Mouse (Mus musculus) cerebellum, adult 11-12 months (tissue): ENCODE data around the gene Eml2.

Experiments used
- DNase-seq: peaks from one replicate; pipeline ENCODE4 v3.0.0; 2022

Gene Eml2

DNA sequence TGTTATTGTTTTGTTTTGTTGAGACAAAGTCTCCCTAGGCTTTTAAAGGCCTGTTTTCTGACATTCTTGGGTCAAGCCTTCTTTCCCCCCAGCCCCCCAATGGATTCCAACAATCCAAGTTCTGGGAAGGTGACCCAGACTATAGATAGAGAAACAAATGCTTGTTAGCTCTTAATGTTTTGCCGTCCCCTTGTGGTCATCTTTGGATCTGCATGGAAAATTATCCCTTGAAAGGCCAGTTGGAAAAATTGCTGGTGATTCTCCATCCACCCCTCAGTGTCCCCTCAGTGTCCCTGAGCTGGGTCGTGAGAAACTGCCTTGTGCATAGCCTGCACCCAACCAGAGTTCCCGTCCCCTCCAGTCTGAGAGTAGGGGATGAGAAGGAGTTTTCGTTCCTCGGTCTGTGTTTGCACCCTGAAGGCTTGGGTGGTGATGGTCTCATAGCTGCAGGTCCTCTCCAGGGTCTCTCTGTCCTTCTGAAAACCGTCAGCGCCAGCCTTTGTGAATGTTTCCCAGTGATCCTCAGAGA, 32.8 kb downstream of the Eml2 start:
- no peak for DNase-seq

DNA sequence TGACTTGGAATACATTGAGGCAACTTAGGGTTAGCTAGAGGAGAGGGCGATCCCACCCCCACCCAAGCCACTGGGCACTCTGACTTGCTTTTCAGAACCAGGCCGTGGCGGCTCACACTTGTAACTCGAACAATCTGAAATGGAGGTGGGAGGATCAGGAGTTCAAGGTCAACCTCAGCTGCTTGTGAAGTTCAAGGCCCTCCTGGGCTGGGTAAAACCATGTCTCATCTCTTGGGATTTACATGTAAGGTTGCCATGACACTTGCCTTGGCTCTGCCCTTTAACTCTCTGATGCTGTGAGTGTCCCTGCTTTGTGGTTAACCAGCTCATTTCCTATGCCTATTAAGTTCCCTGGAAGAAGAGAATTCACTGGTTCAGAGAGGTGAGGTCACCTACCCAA, 33.3 kb downstream of the Eml2 start:
- no peak for DNase-seq

DNA sequence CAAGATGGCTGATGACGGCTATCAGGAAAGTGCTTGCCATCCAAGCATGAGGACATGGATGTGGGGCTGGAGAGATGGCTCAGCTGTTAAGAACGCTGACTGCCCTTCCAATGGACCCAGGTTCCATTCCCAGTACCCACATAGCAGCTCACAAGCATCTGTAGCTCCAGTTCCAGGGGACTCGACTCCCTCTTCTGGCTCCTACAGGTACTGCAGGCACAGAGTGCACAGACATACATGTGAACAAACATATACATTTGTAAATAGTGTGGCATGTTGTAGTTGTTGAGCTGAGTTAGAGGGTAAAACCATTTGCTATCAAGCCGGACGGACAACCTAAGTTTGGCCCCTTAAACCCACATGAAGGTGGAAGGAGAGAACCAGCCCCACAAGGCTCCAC, 33.8 kb downstream of the Eml2 start:
- no peak for DNase-seq

DNA sequence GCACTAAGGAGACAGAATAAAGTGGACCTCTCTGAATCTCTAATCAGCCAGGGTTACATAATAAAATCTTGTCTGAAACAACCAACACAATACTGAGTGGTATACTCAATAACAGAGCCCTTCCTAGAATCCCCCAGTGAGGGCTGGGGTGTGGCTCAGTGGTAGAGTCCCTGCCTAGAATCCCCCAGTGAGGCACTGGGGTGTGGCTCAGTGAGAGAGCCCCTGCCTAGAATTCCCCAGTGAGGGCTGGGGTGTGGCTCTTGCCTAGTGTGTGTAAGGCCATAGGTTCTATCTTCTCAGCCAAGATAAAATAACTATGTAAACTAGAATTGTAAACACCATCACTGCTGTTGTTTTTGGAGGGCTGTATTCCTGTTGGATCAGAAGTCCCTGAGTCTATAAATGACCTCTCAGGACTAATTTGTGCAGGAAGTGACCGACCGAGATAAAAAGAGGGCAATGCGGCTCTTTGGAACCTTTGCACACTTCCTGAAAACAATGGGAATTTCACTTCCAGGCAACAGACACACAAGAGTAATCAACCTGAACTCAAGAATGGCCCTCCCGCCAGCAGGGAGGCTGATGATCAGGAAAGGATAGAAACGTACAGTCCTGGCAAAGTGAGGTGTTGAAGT, 34.9 kb downstream of the Eml2 start:
- DNase-seq, result no peak

DNA sequence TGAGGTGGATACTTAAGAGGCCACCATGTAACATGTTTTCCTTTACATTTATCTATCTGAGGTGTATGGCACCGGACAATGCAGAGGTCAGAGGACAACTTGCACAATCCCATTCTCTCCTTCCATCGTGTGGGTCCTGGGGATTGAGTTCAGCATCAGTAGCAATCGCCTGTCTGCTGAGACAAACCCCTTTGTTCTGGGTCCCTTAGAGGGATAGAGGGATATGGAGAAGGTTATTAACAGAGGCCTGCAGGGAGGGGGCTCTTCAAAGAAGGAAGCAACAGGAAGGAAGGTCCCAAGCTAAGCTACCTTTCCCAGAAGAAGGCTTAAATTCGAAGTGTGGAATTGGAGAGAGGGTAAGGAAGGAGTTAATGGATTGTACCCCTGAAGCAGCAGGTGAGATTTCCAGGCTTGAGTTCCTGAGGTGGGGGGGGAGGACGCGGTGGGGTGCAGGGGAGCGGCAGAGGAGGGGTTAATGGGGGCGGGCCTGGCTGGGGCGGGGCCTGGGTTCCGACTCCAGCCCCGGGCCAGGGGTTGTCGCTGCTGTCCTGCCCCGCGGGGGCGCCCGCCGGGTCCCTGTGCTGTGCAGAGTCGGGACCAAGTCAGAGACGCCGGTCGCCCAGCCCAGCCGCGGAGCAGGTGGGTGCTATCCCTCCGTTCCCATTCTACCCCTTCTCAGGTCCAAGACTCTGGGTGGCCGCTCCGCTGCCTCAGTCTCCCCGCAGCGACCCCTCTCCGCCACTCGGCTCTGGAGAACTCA, 36.0 kb downstream of the Eml2 start, which contains the start of gene Gpr4:
TSS of gene Gpr4 (plus strand) at position 543 of the 760 bp plus-strand sequence.
- no peak for DNase-seq

DNA sequence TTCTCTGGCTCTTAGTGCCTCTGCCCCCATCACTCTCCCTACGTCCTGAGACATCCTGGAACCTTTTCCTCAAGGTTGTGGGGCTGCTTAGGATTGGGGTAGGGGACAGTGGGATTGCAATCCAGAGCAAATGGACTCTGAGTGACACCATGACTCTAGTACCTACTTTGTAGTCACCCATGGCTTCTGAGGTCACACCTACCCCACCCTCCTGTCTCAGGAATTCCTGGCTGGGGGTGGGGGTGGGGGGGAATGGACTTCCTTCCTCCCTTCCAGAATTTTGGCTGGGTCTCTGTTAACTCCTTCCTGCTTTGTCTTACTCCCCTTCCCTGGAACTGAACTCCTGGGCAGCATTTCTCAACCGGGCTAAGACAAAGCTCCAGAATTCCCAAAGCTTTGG, 37.2 kb downstream of the Eml2 start:
- DNase-seq, result no peak

DNA sequence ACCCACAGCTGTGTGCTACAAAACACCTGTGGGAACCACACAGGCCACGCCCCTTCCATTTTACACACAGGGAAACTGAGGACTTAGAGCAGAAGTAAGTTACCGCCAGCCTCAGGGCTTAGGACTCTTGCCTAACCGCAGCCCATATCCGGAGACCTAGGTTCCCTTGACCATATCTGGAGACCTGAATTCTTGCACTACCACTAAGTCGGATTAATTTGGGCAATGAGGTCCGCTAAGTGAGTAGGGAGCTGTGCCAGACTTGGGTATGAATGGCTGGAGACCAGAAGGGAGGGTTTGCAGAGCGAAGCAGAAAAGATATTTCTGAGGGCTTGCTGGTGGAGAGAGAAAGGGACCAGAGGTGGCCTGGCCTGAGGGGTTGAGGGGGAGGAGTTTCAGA, 38.1 kb downstream of the Eml2 start:
- DNase-seq, result no peak

DNA sequence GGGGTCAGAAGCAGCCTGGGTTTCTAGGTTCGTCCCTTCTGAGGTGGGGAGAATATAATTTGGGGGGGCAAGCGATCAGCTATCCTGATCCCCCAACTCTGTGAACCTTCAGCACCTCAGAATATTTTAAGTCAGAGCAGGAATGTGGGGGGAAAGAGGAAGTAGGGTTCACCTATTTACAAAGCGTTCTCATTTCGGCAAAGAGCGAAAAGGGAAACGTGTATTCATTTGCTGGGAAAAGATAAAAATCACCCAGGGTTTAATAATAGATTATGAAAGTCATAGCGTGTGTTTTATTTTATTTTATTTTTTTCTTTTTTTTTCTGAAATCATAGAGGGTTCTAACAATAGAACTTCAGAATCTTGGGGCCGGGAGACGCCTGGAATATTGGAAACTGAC, 38.7 kb downstream of the Eml2 start:
- no peak for DNase-seq

DNA sequence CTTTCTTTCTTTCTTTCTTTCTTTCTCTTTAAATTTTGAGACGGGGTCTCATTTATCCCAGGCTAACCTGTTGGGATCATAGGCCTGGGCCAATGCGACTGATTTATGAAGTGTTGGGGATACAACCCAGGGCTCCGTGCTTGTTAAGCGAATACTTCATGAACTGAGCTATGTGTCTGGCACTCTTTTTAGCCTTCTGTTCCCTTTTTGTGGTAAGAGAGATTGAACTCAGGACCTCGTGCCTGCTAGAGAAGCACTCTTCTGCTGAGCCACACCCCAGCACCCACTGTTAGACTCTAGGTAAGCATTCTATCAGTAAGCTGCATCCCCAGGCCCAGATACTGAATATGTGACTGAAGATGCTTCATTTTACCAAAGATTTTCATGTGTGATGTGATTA, 41.3 kb downstream of the Eml2 start:
- no peak for DNase-seq

DNA sequence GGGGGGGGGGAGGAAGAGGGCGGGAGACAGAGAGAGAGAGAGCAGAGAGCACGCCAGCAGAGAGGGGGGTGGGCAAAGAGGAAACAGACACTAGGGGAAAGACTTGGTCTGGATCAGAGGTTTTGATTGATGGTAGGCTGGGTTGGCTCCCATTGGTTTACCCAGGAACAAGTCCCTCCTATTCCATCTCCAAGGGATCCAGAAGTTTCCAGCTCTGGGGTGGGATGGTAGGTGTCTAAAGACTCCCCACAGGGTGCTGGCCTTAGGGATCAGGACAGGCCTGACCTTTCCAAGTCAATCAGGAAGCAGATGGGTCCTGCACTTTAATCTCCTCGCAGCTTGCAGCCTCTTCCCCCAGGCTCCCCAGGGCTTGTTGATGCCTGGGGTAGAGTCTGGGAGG, 41.7 kb downstream of the Eml2 start:
- no peak for DNase-seq

DNA sequence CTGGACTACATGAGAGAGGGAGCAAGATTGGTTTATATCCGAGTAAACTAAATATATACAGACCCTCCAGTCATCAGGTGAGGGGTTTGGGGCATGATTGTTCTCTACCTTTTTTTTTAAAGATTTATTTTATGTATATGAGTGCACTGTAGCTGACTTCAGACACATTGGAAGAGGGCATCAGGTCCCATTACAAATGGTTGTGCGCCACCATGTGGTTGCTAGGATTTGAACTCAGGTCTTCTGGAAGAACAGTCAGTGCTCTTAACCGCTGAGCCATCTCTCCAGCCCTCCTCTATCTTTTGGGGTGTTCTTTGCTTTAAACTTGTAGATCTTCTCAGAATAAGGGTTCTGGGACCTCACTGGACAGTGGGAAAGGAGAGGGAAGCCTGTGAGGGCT, 43.8 kb downstream of the Eml2 start:
- DNase-seq, result no peak

DNA sequence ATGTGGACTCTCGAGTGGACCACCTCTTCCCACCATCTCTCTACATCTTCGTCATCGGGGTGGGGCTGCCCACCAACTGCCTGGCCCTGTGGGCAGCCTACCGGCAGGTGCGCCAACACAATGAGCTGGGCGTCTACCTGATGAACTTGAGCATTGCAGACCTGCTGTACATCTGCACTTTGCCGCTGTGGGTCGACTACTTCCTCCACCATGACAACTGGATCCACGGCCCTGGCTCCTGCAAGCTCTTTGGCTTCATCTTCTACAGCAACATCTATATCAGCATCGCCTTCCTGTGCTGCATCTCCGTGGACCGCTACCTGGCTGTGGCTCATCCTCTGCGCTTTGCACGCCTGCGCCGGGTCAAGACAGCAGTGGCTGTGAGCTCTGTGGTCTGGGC, 46.0 kb downstream of the Eml2 start:
- no peak for DNase-seq

DNA sequence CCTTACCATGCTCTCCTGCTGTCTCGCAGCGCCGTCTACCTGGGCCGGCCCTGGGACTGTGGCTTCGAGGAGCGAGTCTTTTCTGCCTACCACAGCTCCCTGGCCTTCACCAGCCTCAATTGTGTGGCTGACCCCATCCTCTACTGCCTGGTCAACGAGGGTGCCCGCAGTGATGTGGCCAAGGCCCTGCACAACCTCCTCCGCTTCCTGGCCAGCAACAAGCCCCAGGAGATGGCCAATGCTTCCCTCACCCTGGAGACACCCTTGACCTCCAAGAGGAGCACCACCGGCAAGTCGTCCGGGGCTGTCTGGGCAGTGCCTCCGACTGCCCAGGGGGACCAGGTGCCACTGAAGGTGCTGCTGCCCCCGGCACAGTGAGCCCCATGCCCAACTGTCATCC, 46.7 kb downstream of the Eml2 start:
- no peak for DNase-seq

DNA sequence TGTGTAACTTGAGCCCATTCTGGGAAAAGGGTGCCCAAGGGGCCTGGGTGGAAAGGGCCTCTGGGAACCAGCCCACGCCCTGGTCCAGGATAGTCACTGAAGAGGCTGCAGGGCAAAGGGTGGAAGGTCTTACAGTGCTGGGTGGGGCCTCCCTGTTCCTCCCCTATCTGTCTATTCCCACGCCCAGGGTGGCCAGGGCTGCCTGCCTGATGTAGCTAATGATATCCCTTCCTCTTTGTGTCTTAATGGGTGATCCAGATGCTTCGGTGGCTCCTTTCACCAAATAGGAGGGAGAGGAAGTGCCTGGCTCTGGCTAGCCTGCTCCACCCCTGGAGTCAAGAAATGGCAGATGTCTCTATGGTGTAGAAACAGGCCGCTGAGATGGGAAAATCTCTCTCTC, 48.7 kb downstream of the Eml2 start:
- no peak for DNase-seq

DNA sequence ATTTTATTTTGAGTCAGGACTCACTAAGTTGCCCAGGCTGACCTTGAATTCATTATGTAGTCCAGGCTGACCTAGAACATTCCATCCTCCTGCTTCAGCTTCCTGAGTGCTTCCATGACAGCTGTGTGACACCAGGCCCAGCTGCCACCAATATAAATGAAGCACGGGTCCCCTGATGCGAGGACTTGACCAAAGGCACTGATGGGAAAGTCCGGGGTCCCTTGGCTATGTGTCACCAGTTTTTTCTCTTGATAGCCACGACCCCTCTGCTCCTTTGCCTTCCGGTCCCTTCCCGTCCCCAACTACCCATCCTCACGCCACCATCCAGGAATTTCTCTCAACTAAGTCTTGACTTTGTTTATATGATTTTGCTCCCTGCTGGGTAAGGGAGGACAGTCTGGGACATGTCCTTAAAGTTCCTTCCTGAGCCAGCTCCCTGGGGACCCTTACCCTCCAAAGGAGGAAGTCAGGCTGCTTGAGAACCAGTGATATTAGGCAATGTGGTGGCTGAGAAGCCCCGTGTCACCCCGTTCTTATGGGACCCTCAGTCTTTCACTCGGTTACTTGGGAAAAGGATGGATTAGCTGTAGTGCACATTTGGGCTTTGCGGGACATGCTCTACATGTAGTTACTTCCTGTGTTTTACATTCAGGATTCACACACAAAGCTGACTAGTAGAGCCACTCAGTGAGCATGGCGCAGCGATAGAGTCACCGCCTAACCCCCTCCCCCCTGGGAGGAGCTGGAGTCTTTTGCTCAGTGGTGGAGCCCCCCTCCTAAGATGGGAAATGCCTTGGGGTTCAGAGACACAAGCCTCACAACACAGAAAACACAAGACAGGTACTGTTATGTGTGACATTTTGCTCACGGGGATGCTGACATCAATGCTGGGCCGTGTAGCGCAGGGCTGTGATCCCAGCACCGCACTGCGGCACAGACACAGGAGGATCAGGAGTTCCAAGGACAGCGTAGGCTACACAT, 50.9 kb downstream of the Eml2 start:
- DNase-seq, result peak; percentile 80

DNA sequence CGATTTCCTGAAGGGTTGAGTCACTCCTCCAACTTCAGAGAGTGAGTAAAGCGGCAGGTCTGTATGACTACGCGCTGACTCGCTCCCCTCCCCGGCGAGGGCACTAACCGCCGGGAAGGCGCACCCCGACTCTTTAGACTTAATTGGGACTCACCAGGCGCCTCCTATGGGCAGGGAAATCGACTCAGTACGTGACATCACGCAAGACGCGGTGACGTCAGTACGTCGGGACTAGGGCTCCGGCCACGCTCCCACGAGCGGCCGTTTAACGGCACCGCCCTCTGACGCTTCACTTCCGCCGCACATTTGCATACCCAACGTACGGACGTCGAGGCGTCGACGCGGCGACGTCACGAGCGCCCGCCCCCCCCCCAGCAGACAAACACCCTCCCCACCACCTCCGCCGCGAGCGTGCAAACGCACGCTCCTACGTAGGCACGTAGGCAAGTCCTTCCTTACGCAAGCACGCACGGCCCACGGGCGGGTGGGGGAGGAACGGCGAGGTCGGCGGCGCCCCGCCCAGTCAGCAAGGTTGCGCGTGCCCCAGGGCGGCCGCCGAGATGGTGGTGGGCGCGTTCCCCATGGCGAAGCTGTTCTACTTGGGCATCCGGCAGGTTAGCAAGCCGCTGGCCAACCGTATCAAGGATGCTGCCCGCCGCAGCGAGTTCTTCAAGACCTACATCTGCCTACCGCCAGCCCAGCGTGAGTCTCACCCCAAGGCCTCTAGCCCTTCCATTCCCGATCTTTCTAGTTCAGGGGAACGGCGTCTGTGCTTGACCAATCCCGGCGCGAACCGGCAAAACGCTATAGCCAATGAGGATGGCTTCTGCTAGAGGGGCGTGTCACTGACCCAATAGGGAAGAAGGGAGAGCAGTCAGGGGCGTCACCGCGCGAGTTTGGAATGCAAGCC, 51.9 kb downstream of the Eml2 start, which contains the start of gene Opa3:
TSS of gene Opa3 (plus strand) at position 452 of the 910 bp plus-strand sequence.
- DNase-seq, result peak; percentile 100

DNA sequence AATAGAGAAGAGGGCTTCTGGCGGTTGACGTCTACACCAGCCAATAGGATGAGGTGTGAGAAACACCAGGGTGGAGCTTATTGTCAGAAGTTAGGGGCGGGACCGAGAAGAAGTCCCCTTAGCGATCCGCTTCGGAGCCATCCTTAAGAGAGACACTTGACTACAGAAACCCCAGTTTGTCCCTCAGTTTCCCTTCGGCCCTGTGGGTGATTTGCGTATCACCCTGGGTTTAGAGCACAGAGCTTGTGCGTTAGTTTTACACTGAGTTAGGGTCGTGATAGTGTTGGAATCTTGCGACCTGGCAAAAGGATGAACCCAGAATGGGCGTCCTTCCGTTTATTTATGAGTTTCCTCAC, 52.5 kb downstream of the Eml2 start:
- no peak for DNase-seq

DNA sequence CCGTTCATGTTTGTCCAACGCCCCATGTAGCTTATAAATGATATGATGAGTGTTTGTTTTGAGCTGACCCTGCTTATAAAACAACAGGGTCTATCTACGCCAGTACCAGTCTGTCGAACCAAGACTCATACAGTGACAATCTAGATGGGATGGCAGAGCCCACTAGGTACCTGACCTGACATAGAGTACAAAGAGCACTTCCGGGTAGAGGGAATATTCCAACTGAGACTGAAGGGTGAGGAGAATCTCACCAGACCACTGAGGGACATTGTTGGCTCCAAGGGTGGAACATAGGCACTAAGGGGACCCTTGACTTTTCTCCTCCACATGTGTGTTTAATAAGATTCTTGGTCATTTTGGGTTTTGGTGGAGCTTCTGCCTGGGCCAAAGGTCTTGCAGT, 53.2 kb downstream of the Eml2 start:
- peak; percentile 39 for DNase-seq

DNA sequence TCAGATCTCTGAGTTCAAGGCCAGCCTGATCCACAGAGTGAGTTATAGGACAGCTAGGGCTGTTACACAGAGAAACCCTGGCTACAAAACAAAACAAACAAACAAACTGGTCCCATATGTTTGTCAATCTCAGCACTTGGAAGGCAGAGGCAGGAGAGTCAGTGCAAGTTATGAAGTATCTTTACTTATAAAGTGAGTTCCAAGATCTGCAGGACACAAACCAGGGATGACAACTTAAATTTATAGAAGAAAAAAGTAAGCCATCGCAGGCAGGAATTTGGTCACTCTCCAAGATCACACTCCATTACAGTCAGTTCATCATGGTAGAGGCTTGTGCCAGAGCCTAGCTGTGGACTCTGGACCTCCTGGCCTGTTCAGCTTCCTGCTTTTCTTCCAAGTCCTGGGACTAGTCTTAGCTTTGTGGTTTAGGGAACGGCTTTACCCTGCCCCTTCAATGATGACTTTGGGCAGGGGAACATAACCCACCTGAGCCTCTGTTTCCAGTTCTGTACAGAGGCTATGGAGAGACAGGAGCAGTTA, 53.9 kb downstream of the Eml2 start:
- DNase-seq, result peak; percentile 40

DNA sequence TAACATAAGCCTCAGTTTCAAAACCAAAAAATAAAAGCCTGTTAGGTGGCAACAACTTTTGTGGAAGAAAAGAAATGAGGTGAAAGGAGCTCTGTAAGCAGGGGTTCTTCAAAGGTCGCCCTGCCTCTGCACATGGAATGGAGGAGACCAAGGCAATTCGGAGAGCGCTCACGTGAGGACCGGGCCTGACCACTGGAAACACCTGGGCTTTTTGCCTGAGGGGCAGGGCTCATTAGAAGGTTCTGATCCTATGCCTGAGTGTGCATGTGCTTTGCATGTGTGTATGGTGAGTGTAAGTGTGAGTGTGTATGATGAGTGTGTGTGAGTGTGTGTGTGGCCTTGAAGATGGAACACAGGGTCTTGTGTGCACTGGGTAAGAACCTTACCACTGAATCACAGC, 54.7 kb downstream of the Eml2 start:
- no peak for DNase-seq

DNA sequence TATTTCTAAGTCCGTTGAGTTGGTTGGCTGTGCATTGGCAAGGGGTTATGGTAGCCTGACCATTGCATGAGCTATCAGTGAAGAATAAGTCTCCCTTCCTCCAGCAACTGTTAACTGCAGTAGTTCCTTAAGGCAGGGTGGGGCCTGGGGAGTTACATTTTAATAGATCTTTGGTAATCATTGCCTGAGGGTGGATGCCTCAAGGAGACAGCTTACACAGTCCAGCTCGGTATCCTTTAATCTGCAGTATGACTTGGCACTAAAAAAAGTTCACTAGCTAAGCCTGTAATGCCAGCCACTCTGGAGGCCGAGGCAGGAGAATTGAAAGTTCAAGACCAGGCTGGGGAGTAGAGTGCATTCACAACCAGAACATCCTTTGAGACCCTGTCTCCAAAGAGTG, 55.6 kb downstream of the Eml2 start:
- DNase-seq, result no peak

DNA sequence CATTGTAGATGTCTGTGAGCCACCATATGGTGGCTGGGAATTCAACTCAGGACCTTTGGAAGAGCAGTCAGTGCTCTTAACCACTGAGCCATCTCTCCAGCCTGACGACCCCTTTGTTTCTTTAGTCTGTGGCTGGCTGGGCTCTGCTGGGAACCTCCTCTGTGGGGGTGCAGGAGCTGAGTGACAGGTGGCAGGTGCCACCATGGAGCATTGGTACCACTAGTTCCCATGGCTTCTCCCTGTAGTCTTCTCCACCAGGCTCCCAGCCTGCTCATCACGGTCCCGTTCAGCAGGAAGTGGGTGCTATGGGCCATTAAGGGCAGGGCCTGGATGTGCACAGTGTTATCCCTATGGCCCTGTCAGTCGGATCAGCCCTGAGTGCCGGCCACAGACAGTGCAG, 58.4 kb downstream of the Eml2 start:
- no peak for DNase-seq
